Mouse (Mus musculus): Measurements from ENCODE around the gene Zmynd11. TPM values are rescaled to one million over a fixed set of nuclear protein-coding genes. Genes with fewer than 3 reads are reported as not detected.

Gene Zmynd11
- polyA plus RNA-seq, 1 experiment from 2014 or later = 102 TPM

DNA sequence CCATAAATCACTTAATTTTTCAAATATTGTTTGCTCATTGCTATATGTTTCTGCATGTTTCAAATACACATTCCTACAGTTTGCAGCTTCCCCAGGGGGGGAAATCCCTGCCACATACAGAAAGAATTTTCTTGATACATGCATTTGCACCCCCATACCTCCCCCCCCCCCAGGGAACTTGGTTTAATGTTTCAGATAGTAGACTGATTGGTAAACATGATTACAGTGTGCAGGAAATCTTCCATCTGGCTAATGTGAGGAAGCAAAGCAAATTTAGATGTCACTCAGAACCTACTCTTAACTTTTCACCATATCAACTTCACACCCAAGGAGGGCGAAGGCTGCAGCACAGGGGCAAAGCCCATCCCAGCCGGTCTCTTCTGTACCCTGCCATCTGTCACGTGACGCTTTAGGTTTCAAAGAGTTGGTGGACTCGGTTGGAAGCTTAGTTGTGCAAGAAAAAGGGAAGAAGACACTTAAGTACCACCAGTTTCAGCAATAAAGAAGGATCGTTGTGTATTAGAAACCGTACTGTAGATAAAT is 97.1 kb downstream of the Zmynd11 start:
- no peaks in the 10 kb centered on the region for H3K36me3 ChIP-seq (ENCODE audit: control insufficient read depth, insufficient read depth, low read length)
- no peaks in the 10 kb centered on the region for H3K27me3 ChIP-seq (ENCODE audit: control insufficient read depth, insufficient read depth, low read length)
- no peak overlapping the region for H3K4me2 ChIP-seq (ENCODE audit: low read depth, severe bottlenecking)
- H3K9me3 ChIP-seq (ENCODE audit: control insufficient read depth, low read length) = no peaks in the 10 kb centered on the region
- DNase-seq (ENCODE audit: low spot score) (no peak), ATAC-seq (ENCODE audit: insufficient number of reproducible peaks, low FRiP score, low TSS enrichment, low read depth) (no peak)
- H3K27ac ChIP-seq (replicated peaks; ENCODE audit: low read depth, low read length) = no peak overlapping the region
- 76% methylated on average over 7 of the region's 7 CpGs for WGBS
- H3K4me1 ChIP-seq (ENCODE audit: control insufficient read depth, insufficient read depth, low read length) = no peaks in the 10 kb centered on the region
- H3K4me3 ChIP-seq (ENCODE audit: low read depth, low read length) = no peak overlapping the region
- H3K9ac ChIP-seq (ENCODE audit: low read length) = no peak overlapping the region

- Histone ChIP-seq H3K27me3 (ENCODE audit: control insufficient read depth, insufficient read depth, low read length) (no peaks in the 10 kb centered on the region), H3K4me2 (ENCODE audit: low read depth, severe bottlenecking) (no peak overlapping the region), H3K4me3 (ENCODE audit: low read depth, low read length) (no peak overlapping the region), H3K27ac (replicated peaks; ENCODE audit: low read depth, low read length) (no peak overlapping the region), H3K4me1 (ENCODE audit: control insufficient read depth, insufficient read depth, low read length) (no peaks in the 10 kb centered on the region), H3K9me3 (ENCODE audit: control insufficient read depth, low read length) (no peaks in the 10 kb centered on the region), H3K9ac (ENCODE audit: low read length) (no peak overlapping the region), H3K36me3 (ENCODE audit: control insufficient read depth, insufficient read depth, low read length) (no peaks in the 10 kb centered on the region)
- ATAC-seq (ENCODE audit: insufficient number of reproducible peaks, low FRiP score, low TSS enrichment, low read depth) = no peak
- no peak for DNase-seq (ENCODE audit: low spot score)
- 87% methylated on average over 1 of the region's 1 CpGs for WGBS
Observed at GRCm38 (mm10) chr13:9663593-9663992, 101.5 kb downstream of the Zmynd11 start.

DNA sequence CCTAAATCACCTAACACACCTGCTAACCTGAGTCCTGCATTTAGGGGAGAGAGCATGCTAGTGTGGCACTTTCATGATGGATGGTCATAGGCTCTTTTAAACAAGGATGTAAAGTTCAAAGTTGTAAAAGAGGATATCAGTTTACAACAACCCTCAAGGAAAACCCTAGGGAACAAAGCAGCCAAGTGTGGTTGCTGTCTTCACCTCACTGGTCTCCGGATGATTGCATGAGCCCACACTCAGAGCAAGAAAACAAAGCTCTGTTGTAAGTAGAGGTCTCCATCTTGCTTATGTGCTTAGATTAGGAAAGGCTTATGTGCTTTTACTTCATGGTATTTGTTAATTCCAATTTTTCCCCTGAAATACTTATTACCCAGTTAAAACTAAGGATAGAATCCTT is 104.4 kb downstream of the Zmynd11 start:
- Histone ChIP-seq H3K4me1 (ENCODE audit: control insufficient read depth, insufficient read depth, low read length) (no peaks in the 10 kb centered on the region), H3K9ac (ENCODE audit: low read length) (no peak overlapping the region), H3K27me3 (ENCODE audit: control insufficient read depth, insufficient read depth, low read length) (no peaks in the 10 kb centered on the region), H3K27ac (replicated peaks; ENCODE audit: low read depth, low read length) (no peak overlapping the region), H3K9me3 (ENCODE audit: control insufficient read depth, low read length) (no peaks in the 10 kb centered on the region), H3K36me3 (ENCODE audit: control insufficient read depth, insufficient read depth, low read length) (no peaks in the 10 kb centered on the region), H3K4me2 (ENCODE audit: low read depth, severe bottlenecking) (no peak overlapping the region), H3K4me3 (ENCODE audit: low read depth, low read length) (no peak overlapping the region)
- ATAC-seq (ENCODE audit: insufficient number of reproducible peaks, low FRiP score, low TSS enrichment, low read depth) = no peak
- 53% methylated on average over 1 of the region's 1 CpGs for WGBS
- DNase-seq (ENCODE audit: low spot score) = no peak

GRCm38 (mm10) chr13:9656613-9657012 is 108.5 kb downstream of the Zmynd11 start:
- no peak overlapping the region for H3K4me3 ChIP-seq (ENCODE audit: low read depth, low read length)
- no peak for ATAC-seq (ENCODE audit: insufficient number of reproducible peaks, low FRiP score, low TSS enrichment, low read depth)
- H3K4me1 ChIP-seq (ENCODE audit: control insufficient read depth, insufficient read depth, low read length) = no peaks in the 10 kb centered on the region
- no peaks in the 10 kb centered on the region for H3K9me3 ChIP-seq (ENCODE audit: control insufficient read depth, low read length)
- H3K27ac ChIP-seq (replicated peaks; ENCODE audit: low read depth, low read length) = no peak overlapping the region
- no peaks in the 10 kb centered on the region for H3K36me3 ChIP-seq (ENCODE audit: control insufficient read depth, insufficient read depth, low read length)
- WGBS = 92% methylated on average over 6 of the region's 6 CpGs
- H3K27me3 ChIP-seq (ENCODE audit: control insufficient read depth, insufficient read depth, low read length) = no peaks in the 10 kb centered on the region
- H3K4me2 ChIP-seq (ENCODE audit: low read depth, severe bottlenecking) = no peak overlapping the region
- DNase-seq (ENCODE audit: low spot score) = no peak
- no peak overlapping the region for H3K9ac ChIP-seq (ENCODE audit: low read length)

- DNase-seq (ENCODE audit: low spot score) = no peak
- 83% methylated on average over 3 of the region's 3 CpGs for WGBS
Observed at GRCm38 (mm10) chr13:9653018-9653417, 112.1 kb downstream of the Zmynd11 start.

GRCm38 (mm10) chr13:9650580-9650979 is 114.5 kb downstream of the Zmynd11 start:
- Histone ChIP-seq H3K27ac (replicated peaks; ENCODE audit: low read depth, low read length) (no peak overlapping the region), H3K36me3 (ENCODE audit: control insufficient read depth, insufficient read depth, low read length) (no peaks in the 10 kb centered on the region), H3K4me2 (ENCODE audit: low read depth, severe bottlenecking) (no peak overlapping the region), H3K4me1 (ENCODE audit: control insufficient read depth, insufficient read depth, low read length) (no peaks in the 10 kb centered on the region), H3K27me3 (ENCODE audit: control insufficient read depth, insufficient read depth, low read length) (no peaks in the 10 kb centered on the region), H3K4me3 (ENCODE audit: low read depth, low read length) (no peak overlapping the region), H3K9ac (ENCODE audit: low read length) (no peak overlapping the region), H3K9me3 (ENCODE audit: control insufficient read depth, low read length) (no peaks in the 10 kb centered on the region)
- ATAC-seq (ENCODE audit: insufficient number of reproducible peaks, low FRiP score, low TSS enrichment, low read depth) (no peak), DNase-seq (ENCODE audit: low spot score) (no peak)

More at GRCm38 (mm10) chr13:9653018-9653417, 112.1 kb downstream of the Zmynd11 start:
- H3K4me1 ChIP-seq (ENCODE audit: control insufficient read depth, insufficient read depth, low read length) = no peaks in the 10 kb centered on the region
- H3K36me3 ChIP-seq (ENCODE audit: control insufficient read depth, insufficient read depth, low read length) = no peaks in the 10 kb centered on the region
- H3K27ac ChIP-seq (replicated peaks; ENCODE audit: low read depth, low read length) = no peak overlapping the region
- no peaks in the 10 kb centered on the region for H3K27me3 ChIP-seq (ENCODE audit: control insufficient read depth, insufficient read depth, low read length)
- no peak overlapping the region for H3K9ac ChIP-seq (ENCODE audit: low read length)
- no peaks in the 10 kb centered on the region for H3K9me3 ChIP-seq (ENCODE audit: control insufficient read depth, low read length)
- ATAC-seq (ENCODE audit: insufficient number of reproducible peaks, low FRiP score, low TSS enrichment, low read depth) = no peak
- no peak overlapping the region for H3K4me2 ChIP-seq (ENCODE audit: low read depth, severe bottlenecking)
- no peak overlapping the region for H3K4me3 ChIP-seq (ENCODE audit: low read depth, low read length)

GRCm38 (mm10) chr13:9649894-9650293 is 115.2 kb downstream of the Zmynd11 start:
- Histone ChIP-seq H3K27ac (replicated peaks; ENCODE audit: low read depth, low read length) (no peak overlapping the region), H3K27me3 (ENCODE audit: control insufficient read depth, insufficient read depth, low read length) (no peaks in the 10 kb centered on the region), H3K4me2 (ENCODE audit: low read depth, severe bottlenecking) (no peak overlapping the region), H3K4me1 (ENCODE audit: control insufficient read depth, insufficient read depth, low read length) (no peaks in the 10 kb centered on the region), H3K9ac (ENCODE audit: low read length) (no peak overlapping the region), H3K9me3 (ENCODE audit: control insufficient read depth, low read length) (no peaks in the 10 kb centered on the region), H3K4me3 (ENCODE audit: low read depth, low read length) (no peak overlapping the region), H3K36me3 (ENCODE audit: control insufficient read depth, insufficient read depth, low read length) (no peaks in the 10 kb centered on the region)
- 97% methylated on average over 1 of the region's 1 CpGs for WGBS
- ATAC-seq (ENCODE audit: insufficient number of reproducible peaks, low FRiP score, low TSS enrichment, low read depth) (no peak), DNase-seq (ENCODE audit: low spot score) (no peak)

DNA sequence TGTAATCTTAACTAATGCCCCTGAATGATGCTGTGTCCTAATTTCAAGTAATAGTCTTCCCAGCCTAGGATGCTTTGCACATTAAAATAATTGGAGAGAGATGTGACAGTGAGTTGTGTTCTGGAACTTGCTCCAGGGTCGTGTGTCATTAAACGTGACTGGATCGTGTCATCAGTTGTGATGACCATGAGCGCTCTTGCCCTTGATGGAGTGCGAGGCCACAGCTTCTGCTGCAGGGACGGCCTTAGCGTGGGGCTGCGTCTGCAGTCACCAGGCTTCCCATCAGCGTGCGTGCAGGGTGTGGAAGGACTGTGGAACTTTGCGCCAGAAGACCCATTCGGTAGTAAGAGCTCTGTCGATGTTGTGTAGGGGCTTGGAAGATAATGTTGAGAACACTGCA is 116.4 kb downstream of the Zmynd11 start:
- H3K4me1 ChIP-seq (ENCODE audit: control insufficient read depth, insufficient read depth, low read length) = no peaks in the 10 kb centered on the region
- no peak overlapping the region for H3K27ac ChIP-seq (replicated peaks; ENCODE audit: low read depth, low read length)
- ATAC-seq (ENCODE audit: insufficient number of reproducible peaks, low FRiP score, low TSS enrichment, low read depth) (no peak), DNase-seq (ENCODE audit: low spot score) (no peak)
- no peak overlapping the region for H3K9ac ChIP-seq (ENCODE audit: low read length)
- H3K4me2 ChIP-seq (ENCODE audit: low read depth, severe bottlenecking) = no peak overlapping the region
- no peak overlapping the region for H3K4me3 ChIP-seq (ENCODE audit: low read depth, low read length)
- no peaks in the 10 kb centered on the region for H3K9me3 ChIP-seq (ENCODE audit: control insufficient read depth, low read length)
- no peaks in the 10 kb centered on the region for H3K36me3 ChIP-seq (ENCODE audit: control insufficient read depth, insufficient read depth, low read length)
- WGBS = 93% methylated on average over 13 of the region's 13 CpGs
- no peaks in the 10 kb centered on the region for H3K27me3 ChIP-seq (ENCODE audit: control insufficient read depth, insufficient read depth, low read length)

GRCm38 (mm10) chr13:9637949-9638348 is 127.2 kb downstream of the Zmynd11 start:
- Histone ChIP-seq H3K27me3 (ENCODE audit: control insufficient read depth, insufficient read depth, low read length) (no peaks in the 10 kb centered on the region), H3K9ac (ENCODE audit: low read length) (no peak overlapping the region), H3K36me3 (ENCODE audit: control insufficient read depth, insufficient read depth, low read length) (no peaks in the 10 kb centered on the region), H3K9me3 (ENCODE audit: control insufficient read depth, low read length) (no peaks in the 10 kb centered on the region), H3K27ac (replicated peaks; ENCODE audit: low read depth, low read length) (no peak overlapping the region), H3K4me2 (ENCODE audit: low read depth, severe bottlenecking) (no peak overlapping the region), H3K4me3 (ENCODE audit: low read depth, low read length) (no peak overlapping the region), H3K4me1 (ENCODE audit: control insufficient read depth, insufficient read depth, low read length) (no peaks in the 10 kb centered on the region)
- DNase-seq (ENCODE audit: low spot score) = no peak
- 55% methylated on average over 3 of the region's 3 CpGs for WGBS
- ATAC-seq (ENCODE audit: insufficient number of reproducible peaks, low FRiP score, low TSS enrichment, low read depth) = no peak
